Mouse (Mus musculus) liver, embryonic 11.5 days (tissue): ENCODE results near the gene Pigr. TPM values are rescaled to one million over a fixed set of nuclear protein-coding genes. Genes with fewer than 3 reads are reported as not detected.

Experiments used
- ATAC-seq: fragments of 200-750 bp; cut with Nextera tagmentation; replicated peaks from 2 replicates; pipeline ENCODE4 v1.8.0; 2017; ENCODE audit warnings: moderate number of reproducible peaks, mild to moderate bottlenecking, moderate TSS enrichment, moderate library complexity; ENCODE audit not compliant: low FRiP score
- DNase-seq: peaks from one replicate; pipeline ENCODE4 v3.0.0-alpha.2; 2017; ENCODE audit warnings: low spot score
- H3K27ac ChIP-seq: fragments of 300-500 bp; sonication (generic); 2 replicates; pipeline ENCODE4 v1.5.1; 2014; ENCODE audit warnings: mild to moderate bottlenecking, low read depth, low read length, control low read depth
- H3K27me3 ChIP-seq: fragments of 300-500 bp; sonication (generic); replicated peaks from 2 replicates; pipeline ENCODE4 v1.6.1; 2014; ENCODE audit warnings: low read length, mixed read lengths; ENCODE audit not compliant: control insufficient read depth, insufficient read depth
- H3K36me3 ChIP-seq: fragments of 300-500 bp; sonication (generic); 2 replicates; pipeline ENCODE4 v1.6.1; 2014; ENCODE audit warnings: mild to moderate bottlenecking, low read length, moderate library complexity, mixed read lengths; ENCODE audit not compliant: control insufficient read depth, insufficient read depth
- H3K4me1 ChIP-seq: fragments of 300-500 bp; sonication (generic); replicated peaks from 2 replicates; pipeline ENCODE4 v1.6.1; 2014; ENCODE audit warnings: low read length, mixed read lengths; ENCODE audit not compliant: control insufficient read depth, insufficient read depth
- H3K4me2 ChIP-seq: fragments of 300-500 bp; sonication (generic); 2 replicates; pipeline ENCODE4 v1.6.1; 2014; ENCODE audit warnings: mild to moderate bottlenecking, control low read depth, moderate library complexity
- H3K4me3 ChIP-seq: fragments of 300-500 bp; sonication (generic); 2 replicates; pipeline ENCODE4 v1.5.1; 2014; ENCODE audit warnings: low read depth, low read length, control low read depth
- H3K9ac ChIP-seq: fragments of 300-500 bp; sonication (generic); 2 replicates; pipeline ENCODE4 v1.6.1; 2014; ENCODE audit warnings: low read depth, low read length, control low read depth
- H3K9me3 ChIP-seq: fragments of 300-500 bp; sonication (generic); 2 replicates; pipeline ENCODE4 v1.6.1; 2016; ENCODE audit warnings: low read length, inconsistent platforms, mixed read lengths; ENCODE audit not compliant: control insufficient read depth
- WGBS: fragments of 180-500 bp; shearing (Covaris S2); extraction: QIAGEN DNeasy Blood & Tissue Kit; methylation state at CpG from one replicate; pipeline ENCODE4 v1.1.7; 2014; 5-methylcytosine and 5-hydroxymethylcytosine counted together
- polyA plus RNA-seq: library from polyadenylated mRNA; unstranded; fragments of >200 nt; fragmentation: Nextera tagmentation; extraction: Ambion mirVana; gene quantifications from 2 replicates; pipeline ENCODE4 v1.2.1, GENCODE M21; 2014

The Pigr gene
- polyA plus RNA-seq, 1 experiment from 2014 or later = 0.25 TPM

DNA sequence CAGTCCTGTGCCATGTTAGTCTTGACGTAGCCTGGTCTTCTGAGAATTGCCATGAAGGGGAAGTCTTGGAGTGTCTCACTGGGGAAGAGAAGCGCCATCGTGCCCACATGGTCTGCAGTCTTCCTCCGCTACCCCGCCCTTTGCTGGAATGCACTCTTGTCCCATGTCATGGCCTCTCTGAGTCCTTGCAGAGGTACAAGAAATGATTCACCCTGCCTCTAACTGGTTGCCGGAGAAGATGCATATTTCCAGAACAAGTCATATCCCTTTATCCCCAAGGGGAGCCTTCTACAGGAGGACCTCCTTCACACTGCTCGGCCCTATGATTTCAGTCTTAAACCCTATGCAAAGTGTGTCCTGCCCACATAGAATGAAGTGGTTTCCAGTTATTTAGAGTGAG, 53.4 kb downstream of the Pigr start:
- peaks cover 30% of the 10 kb centered on the region for H3K27me3 ChIP-seq
- H3K4me1 ChIP-seq = no peaks in the 10 kb centered on the region
- no peak for ATAC-seq
- WGBS = 90% methylated on average over 7 of the region's 7 CpGs
- no peaks in the 10 kb centered on the region for H3K9me3 ChIP-seq
- no peaks in the 10 kb centered on the region for H3K36me3 ChIP-seq
- H3K9ac ChIP-seq = no peak overlapping the region
- no peak overlapping the region for H3K4me3 ChIP-seq
- DNase-seq = no peak
- no peak overlapping the region for H3K27ac ChIP-seq
- H3K4me2 ChIP-seq = no peak overlapping the region

DNA sequence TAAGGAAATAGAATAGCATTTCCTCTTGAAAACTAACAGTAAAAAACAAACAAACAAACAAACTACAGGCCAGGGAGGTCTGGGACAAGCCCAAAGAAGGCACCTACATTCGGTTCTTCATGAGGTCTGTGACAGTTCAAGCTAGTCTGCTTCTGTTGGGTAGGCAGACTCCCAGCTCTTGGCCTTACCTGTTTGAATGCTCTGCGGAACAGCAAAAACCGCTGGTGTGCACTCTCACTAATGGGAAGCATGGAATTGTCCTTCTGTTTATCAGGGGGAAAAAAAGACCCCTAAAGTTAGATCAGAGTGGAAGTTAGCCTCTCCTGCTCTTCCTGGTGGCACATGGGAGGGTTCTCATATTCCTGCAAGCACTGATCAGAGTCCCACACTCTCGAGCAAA, 56.7 kb downstream of the Pigr start:
- Histone ChIP-seq H3K36me3 (no peaks in the 10 kb centered on the region), H3K4me2 (no peak overlapping the region), H3K4me1 (no peaks in the 10 kb centered on the region), H3K9me3 (no peaks in the 10 kb centered on the region), H3K27ac (no peak overlapping the region), H3K9ac (no peak overlapping the region), H3K4me3 (no peak overlapping the region), H3K27me3 (peaks cover 19% of the 10 kb centered on the region)
- ATAC-seq (no peak), DNase-seq (no peak)
- 75% methylated on average over 4 of the region's 4 CpGs for WGBS

- no peak within 1 kb of the TSS for H3K27ac ChIP-seq
- H3K4me3 ChIP-seq = no peak within 1 kb of the TSS
- no peaks in the 10 kb centered on the region for H3K4me1 ChIP-seq
- ATAC-seq = no peak
- no peaks in the 10 kb centered on the region for H3K9me3 ChIP-seq
- no peak within 1 kb of the TSS for H3K4me2 ChIP-seq
- DNase-seq = no peak
- 0 out of 2 replicates have a peak, but pooled peaks cover 3% of the 10 kb centered on the region for H3K27me3 ChIP-seq
- no peaks in the 10 kb centered on the region for H3K36me3 ChIP-seq
- no peak within 1 kb of the TSS for H3K9ac ChIP-seq
These were observed 60.9 kb downstream of the Pigr start, which contains the start of gene Il24 for GRCm38 (mm10) chr1:130887354-130887753. Gene Il24, minus strand, starts transcription at chr1:130887454.

- no peak overlapping the region for H3K27ac ChIP-seq
- WGBS = 58% methylated on average over 1 of the region's 1 CpGs
- H3K36me3 ChIP-seq = no peaks in the 10 kb centered on the region
- H3K4me3 ChIP-seq = no peak overlapping the region
- no peaks in the 10 kb centered on the region for H3K9me3 ChIP-seq
- no peaks in the 10 kb centered on the region; the same call in 1 of the 2 replicates for H3K27me3 ChIP-seq
- H3K4me2 ChIP-seq = no peak overlapping the region
- ATAC-seq = no peak
- H3K4me1 ChIP-seq = no peaks in the 10 kb centered on the region
- DNase-seq = no peak
- H3K9ac ChIP-seq = no peak overlapping the region
These were observed 66.0 kb downstream of the Pigr start for GRCm38 (mm10) chr1:130892446-130892845.

DNA sequence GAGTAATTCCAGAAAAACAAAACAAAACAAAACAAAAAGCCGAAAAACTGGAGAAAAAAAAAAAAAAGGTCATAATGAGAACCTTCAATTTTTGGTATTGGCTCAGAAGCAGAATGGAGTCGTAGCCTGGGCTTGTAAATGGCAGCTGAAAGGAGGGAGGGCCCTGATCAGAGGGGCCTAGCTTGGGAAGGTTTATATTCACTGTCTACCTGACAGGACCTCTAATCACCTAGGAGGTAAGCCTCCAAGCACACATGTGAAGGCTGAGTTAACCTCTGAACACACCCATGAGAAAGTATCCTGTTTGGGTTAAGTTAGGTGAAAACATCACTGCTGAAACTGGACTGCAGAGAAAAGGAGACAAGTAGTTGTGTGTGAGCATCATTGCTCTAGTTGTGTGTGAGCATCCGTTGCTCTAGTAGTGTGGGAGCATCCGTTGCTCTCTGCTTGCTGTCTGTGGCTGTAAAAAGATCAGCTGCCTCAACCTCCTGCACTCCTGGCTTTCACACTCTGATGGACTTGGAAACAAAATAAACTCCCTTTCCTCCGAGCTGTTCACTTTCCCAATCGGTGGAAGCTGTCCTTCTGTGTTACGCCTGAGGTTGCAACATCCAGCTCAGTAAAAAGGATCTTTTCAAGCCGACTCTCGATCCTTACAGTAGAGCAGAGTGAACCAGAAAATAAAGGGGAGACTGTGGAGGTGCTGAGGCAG, 67.0 kb downstream of the Pigr start:
- Histone ChIP-seq H3K4me1 (no peaks in the 10 kb centered on the region), H3K27me3 (no peaks in the 10 kb centered on the region; the same call in 1 of the 2 replicates), H3K36me3 (no peaks in the 10 kb centered on the region), H3K9me3 (no peaks in the 10 kb centered on the region), H3K4me3 (no peak overlapping the region), H3K9ac (no peak overlapping the region), H3K4me2 (no peak overlapping the region), H3K27ac (no peak overlapping the region)
- DNase-seq (no peak), ATAC-seq (no peak)
- WGBS = 77% methylated on average over 9 of the region's 9 CpGs

GRCm38 (mm10) chr1:130894468-130894867, 68.0 kb downstream of the Pigr start:
- Histone ChIP-seq H3K4me3 (no peak overlapping the region), H3K27ac (no peak overlapping the region), H3K9me3 (no peaks in the 10 kb centered on the region), H3K4me1 (no peaks in the 10 kb centered on the region), H3K4me2 (no peak overlapping the region), H3K27me3 (no peaks in the 10 kb centered on the region; the same call in 1 of the 2 replicates), H3K36me3 (no peaks in the 10 kb centered on the region), H3K9ac (no peak overlapping the region)
- WGBS = 58% methylated on average over 6 of the region's 6 CpGs
- DNase-seq (no peak), ATAC-seq (no peak)

Other genes with a start within 250 kb of the Pigr start
- not detected in 2 replicates for gene Zp3r, start 197.1 kb upstream of the Pigr start, polyA plus RNA-seq
- 0.34 and 0.47 TPM in 2 replicates for gene C4bp, start 165.1 kb upstream of the Pigr start, polyA plus RNA-seq
- not detected in 2 replicates for gene Gm29427, start 110.9 kb upstream of the Pigr start, polyA plus RNA-seq
- gene Yod1, start 109.4 kb upstream of the Pigr start, polyA plus RNA-seq = 26.5 and 26.6 TPM in 2 replicates
- gene Pfkfb2, start 97.4 kb upstream of the Pigr start, polyA plus RNA-seq = 4.9 and 6.1 TPM in 2 replicates
- gene AA986860, start 94.7 kb upstream of the Pigr start, polyA plus RNA-seq = 7.1 and 7.9 TPM in 2 replicates
- not detected in 2 replicates for gene Fcamr, start 25.8 kb upstream of the Pigr start, polyA plus RNA-seq
- gene Fcmr, start 39.0 kb downstream of the Pigr start, polyA plus RNA-seq = not detected in 2 replicates
- gene Il24, start 60.8 kb downstream of the Pigr start, polyA plus RNA-seq = not detected in 2 replicates
- gene Il20, start 84.8 kb downstream of the Pigr start, polyA plus RNA-seq = not detected in 2 replicates
- gene Il19, start 113.4 kb downstream of the Pigr start, polyA plus RNA-seq = not detected in 2 replicates
- not detected in 2 replicates for gene Il10, start 193.2 kb downstream of the Pigr start, polyA plus RNA-seq